Mouse (Mus musculus) spleen, adult 12 weeks (tissue): ENCODE results near the gene Zfp777.
A peak's percentile ranks its signal among the peaks of the same experiment; 100 is the strongest.

ENCODE experiments used
- DNase-seq: peaks from one replicate; pipeline ENCODE4 v3.0.0; 2022; ENCODE audit warnings: low spot score

Gene Zfp777

DNA sequence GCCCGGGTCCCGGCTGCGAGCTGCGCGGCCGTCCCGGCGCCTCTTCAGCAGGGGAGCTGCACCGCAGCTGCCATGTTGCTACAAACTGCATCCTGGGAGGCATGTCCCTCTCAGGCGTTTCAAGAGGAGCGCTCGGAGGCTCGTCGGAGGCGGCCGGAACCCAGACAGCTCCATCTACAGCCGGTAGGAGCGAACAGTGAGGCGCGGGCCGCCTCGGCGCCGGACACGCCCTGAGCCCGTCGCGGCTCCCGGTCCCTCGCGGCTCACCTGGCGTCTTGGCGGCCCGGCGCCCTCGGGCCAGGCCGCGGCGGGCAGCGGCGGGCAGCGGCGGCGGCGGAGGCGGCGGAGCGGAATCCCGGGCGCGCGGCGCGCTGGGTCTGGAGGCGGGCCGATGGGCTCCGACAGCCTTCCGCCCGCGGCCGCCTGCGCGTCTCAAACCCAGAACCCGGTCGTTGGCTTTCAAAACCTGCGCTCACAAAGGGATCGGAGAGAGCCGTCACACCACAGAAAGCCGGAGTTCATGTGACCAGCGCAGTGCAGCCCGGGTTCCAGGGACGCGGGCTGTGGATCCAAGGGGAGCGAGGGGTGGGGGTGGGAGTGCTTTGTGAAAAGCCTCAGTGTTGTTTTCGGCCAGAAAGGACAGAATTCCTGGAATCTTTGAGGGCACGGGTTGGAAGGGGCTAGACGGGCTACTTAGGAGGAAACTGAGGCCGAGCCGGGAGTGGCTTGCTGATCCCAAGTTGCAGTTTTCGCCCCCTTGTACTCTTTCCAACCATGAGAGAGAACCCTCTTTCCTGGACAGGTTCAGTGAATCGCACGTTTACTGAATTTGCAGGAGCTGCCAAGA is at the start of gene Zfp777:
Gene Zfp777, minus strand, starts transcription at position 486 of the 847 bp plus-strand sequence.
- DNase-seq: peak; percentile 62

DNA sequence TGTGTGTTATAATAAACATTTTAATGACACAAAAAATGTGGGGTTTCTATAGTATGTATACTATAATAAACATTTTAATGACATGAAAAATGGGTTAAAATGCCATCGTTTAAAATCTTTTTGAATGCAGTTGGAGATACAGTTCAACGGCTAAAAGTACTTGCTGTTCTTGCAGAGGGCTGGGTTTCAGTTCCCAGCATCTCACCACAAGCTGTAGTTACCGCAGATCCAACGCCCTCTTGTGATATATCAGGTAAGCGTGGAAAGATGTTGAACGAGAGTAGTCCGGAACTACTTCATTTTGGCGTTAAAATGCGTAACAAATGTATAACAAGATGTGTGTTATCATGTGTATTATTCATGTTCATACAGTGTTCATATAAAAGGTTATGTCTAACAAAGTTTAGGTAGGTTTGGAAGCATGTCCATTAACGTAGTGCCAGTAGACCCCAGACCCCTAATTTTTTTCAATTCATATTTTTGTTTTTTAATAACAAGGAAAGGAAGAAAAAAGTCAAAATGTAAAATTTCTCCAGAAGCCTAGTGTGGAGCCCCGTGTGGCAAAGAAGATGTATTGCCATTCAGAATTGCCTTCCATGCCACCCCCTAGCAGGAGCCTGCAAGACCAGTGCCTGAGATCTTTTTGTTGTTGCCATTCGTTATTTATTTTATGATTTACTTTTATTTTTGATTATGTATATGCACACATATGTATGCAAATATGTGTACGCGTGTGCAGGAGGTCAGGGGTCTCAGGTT is 38.4 kb upstream of the Zfp777 start:
- no peak for DNase-seq

- DNase-seq: peak; percentile 94
Observed at GRCm38 (mm10) chr6:48086471-48086878, 37.8 kb upstream of the Zfp777 start, which contains the start of gene Zfp746. Gene Zfp746, minus strand, starts transcription at chr6:48086593.

DNA sequence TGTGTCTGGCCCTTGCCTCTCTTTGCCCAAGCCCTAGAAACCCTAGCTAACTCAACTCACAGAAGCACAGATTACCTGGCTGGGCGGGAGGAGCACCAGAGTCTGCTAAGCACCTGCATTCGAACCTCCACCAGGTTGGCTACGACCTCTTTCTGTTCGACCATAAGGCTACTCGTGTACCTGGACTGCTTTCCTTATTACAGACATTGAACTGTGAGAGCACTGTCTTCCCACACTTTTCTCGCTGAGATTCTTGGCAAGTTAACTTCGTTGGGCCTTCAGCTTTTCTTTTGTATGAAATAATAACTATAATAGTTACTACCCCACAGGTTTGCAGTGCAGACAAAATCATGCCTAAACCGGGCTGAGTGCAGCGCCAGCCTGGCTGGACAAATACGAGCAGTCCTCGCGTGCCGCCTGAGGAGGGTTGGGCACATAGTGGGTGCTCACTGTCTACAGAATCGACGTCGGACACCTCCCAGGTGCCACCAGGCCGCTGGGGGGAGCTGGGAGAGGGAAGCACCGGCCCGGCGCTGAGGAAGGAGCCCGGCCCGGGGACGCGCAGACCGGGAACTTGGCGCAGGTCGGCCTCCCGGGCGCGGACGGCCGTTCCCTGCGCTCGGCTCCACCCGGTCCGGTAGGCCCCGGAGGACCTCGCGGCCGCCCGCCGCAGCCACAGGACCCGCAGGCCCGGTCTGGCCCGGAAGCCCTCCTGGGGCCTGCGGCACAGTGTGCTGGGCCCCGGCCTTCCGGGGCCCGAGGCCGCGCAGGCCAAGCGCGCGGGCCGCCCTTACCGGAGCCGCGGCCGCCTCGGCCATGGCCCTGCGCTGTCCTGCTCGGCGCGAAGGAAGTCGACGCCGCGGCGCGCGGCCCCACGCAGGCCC is 37.1 kb upstream of the Zfp777 start:
- DNase-seq: peak; percentile 65

GRCm38 (mm10) chr6:48083733-48084191 is 35.1 kb upstream of the Zfp777 start:
- DNase-seq: no peak

DNA sequence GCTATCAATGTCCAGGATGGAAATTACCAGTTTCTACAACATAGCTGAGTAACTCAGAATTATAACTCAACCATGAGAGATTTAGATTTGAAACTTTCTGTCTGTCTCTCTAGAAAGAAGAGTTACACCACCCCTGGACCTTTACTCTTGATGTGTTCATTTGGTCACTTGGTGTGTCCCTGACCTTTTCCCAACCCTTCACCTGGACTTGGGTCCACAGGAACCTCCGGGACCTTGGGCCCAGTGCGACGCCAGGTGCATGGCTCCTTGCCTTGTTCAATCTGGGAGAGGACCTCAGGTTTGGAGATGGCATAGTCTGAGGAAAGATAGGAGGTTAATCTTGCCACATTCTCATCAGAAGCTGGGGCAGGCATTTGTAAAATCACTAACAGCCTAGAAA is 33.2 kb upstream of the Zfp777 start:
- no peak for DNase-seq

- DNase-seq: no peak
Observed at GRCm38 (mm10) chr6:48081021-48081420, 32.3 kb upstream of the Zfp777 start.

DNA sequence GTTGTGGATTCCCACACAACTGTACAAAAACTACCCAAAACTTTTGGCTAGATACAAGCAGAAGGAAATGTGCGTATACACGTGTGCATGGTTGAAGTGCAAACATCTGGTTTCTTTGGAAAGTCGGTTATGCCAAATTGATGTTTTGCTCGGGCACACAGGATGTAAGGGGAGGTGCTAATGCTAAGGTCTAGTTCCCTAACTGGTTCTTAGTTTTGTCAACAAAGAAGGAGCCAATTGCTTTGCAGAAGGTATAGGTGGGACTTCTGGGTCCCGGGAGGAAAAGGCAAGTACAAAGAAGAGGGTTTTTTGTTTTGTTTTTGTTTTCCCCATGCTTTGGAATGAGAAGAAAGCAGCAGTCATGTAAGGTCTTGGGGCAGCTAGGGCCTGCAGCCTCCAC is 24.6 kb upstream of the Zfp777 start:
- DNase-seq: no peak

GRCm38 (mm10) chr6:48067492-48067891 is 18.8 kb upstream of the Zfp777 start:
- DNase-seq: no peak

DNA sequence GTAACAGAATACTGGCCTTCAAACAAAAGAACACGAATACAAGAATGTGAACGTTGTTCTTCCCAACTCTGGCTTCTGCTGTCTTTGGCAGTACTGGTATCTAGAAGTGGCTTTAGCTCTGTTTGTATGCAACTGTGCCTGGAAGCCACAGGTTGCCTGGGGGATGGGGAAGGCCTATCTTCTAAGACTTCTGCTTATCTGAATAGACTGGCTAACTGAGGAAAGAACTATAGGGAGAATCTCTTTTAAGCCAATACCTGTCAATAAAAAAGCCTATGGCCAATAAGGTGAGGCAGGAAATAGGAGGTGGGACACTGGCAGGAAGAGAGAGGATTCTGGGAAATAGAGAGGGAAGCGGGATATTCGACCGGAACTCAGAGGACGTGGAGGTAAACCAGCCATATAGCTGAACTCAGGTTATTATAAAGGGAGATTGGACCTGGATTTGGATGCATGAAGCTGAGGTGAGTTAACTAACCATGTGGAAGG is 16.9 kb upstream of the Zfp777 start:
- DNase-seq: no peak

- DNase-seq: no peak
Observed at GRCm38 (mm10) chr6:48064451-48064850, 15.7 kb upstream of the Zfp777 start.

DNA sequence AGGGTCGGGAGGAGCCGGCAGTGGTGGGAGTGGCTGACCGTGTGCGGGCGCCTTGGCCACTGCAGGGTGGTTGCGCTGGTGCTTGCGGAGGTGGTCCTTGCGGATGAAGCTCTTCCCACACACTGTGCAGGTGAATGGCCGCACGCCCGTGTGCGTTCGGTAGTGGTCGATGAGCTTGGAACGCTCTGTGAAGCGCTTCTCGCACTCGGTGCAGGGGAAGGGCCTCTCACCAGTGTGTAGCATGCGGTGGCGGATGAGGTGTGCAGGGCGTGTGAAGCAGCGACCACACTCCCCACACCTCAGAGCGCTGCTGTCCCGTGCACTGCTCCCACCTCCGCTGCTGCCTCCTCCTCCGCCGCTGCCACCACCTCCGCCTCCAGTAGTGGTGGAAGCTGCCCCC is 15.2 kb upstream of the Zfp777 start:
- DNase-seq: no peak

- DNase-seq: no peak
Observed at GRCm38 (mm10) chr6:48060895-48061294, 12.2 kb upstream of the Zfp777 start.

GRCm38 (mm10) chr6:48060421-48060820 is 11.7 kb upstream of the Zfp777 start:
- no peak for DNase-seq

- no peak for DNase-seq
Observed at GRCm38 (mm10) chr6:48052136-48052535, 3.4 kb upstream of the Zfp777 start.

DNA sequence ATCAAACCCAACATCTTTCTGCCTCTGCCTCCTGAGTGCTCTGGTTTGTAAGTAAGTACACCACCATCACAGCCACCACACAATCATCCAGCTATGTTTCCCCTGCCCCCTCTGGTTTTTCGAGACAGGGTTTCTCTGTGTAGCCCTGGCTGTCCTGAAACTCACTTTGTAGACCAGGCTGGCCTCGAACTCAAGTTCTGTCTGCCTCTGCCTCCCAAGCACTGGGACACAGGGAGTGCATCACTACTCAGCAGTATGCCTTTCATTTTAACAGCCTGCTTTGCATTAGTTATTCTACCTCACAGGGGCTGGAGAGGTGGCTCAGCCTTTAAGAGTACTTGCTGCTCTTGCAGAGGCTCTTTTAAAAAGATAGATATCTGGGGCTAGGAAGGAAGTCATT is 3.0 kb upstream of the Zfp777 start:
- DNase-seq: no peak

GRCm38 (mm10) chr6:48049273-48050065 is 758 bp upstream of the Zfp777 start:
- no peak for DNase-seq

DNA sequence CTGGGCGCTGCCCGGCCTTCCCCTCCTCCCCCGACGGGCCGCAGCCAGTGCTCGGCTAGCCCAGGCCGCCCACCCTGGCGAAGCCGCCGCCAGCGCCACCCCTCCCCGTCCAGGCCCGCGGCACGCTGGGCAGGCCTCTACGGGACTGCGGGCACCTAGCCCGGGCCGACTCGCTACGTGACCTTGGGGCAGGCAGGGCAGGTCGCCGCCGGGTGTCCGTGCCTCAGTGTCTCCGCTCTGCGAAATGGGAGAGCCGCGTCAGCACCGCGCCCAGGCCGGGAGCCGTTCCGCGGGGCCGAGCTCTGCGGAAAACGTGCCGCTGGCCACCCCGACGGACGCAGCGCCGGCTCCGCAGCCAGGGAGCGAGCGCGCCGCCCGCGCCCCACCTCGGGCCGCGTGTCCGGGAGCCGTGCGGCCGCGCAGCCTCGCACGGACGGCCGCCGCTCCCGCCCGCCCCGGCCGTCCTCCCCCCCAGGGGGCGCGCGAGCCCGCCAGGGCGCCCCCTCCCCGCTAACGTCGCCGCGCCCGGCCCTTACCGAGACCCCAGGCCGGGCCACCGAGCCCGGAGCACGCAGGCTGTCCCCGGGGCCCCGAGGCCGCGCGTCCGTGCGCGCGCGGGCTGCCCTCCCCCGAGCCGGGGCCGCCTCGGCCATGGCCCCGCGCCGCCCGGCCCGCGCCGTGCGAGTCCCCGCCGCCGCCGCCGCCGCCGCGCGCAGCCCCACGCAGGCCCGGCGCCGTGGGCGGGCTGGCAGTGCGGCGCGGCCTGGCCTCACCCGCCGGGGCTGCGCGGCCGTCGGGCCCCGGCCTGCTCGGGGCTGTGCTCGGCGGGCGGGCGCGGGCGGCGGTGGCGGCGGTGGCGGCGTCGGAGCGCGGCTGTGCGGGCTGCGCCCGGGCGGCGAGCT is 1.0 kb downstream of the Zfp777 start:
- DNase-seq: no peak

DNA sequence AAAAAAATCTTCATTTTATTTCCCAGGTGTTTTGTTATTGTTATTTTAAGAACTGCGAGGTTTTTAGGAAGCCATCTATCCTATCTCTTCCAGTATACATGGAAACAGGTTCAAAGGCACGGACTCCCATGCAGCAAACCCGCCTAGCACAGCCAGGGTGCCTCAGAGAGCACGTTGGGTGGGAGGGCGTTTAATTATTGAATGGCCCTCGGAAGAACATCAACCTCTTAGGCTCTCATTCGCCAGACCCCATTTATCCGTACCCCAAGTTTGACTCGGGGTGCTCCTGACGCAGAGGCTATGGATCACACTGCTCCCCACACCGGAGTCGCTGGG is 1.6 kb downstream of the Zfp777 start:
- DNase-seq: no peak

- no peak for DNase-seq
Observed at GRCm38 (mm10) chr6:48032661-48033060, 16.1 kb downstream of the Zfp777 start.
